Mouse (Mus musculus) intestine, embryonic 15.5 days (tissue): ENCODE data around the gene Ubr4. TPM values are rescaled to one million over a fixed set of nuclear protein-coding genes. Genes with fewer than 3 reads are reported as not detected.
"Not testable (repeated sequence)": the region's sequence is repeated elsewhere in the genome, so short reads cannot be mapped to it uniquely, and the experiment has no call there.

Experiments
- ATAC-seq: fragments of 200-750 bp; cut with Nextera tagmentation; 2 replicates; pipeline ENCODE4 v1.8.0; 2017; ENCODE audit warnings: moderate TSS enrichment, moderate library complexity
- H3K27ac ChIP-seq: fragments of 300-500 bp; sonication (generic); 2 replicates; pipeline ENCODE4 v1.5.1; 2015; ENCODE audit warnings: mild to moderate bottlenecking, inconsistent platforms
- H3K27me3 ChIP-seq: fragments of 300-500 bp; sonication (generic); replicated peaks from 2 replicates; pipeline ENCODE4 v1.6.1; 2015; ENCODE audit warnings: inconsistent platforms
- H3K36me3 ChIP-seq: fragments of 300-500 bp; sonication (generic); 2 replicates; pipeline ENCODE4 v1.6.1; 2015; ENCODE audit warnings: inconsistent platforms
- H3K4me1 ChIP-seq: fragments of 300-500 bp; sonication (generic); replicated peaks from 2 replicates; pipeline ENCODE4 v1.6.1; 2015; ENCODE audit warnings: inconsistent platforms
- H3K4me2 ChIP-seq: fragments of 300-500 bp; sonication (generic); replicated peaks from 2 replicates; pipeline ENCODE4 v1.6.1; 2015; ENCODE audit warnings: mild to moderate bottlenecking, inconsistent platforms
- H3K4me3 ChIP-seq: fragments of 300-500 bp; sonication (generic); replicated peaks from 2 replicates; pipeline ENCODE4 v1.5.1; 2015; ENCODE audit warnings: inconsistent platforms
- H3K9ac ChIP-seq: fragments of 300-500 bp; sonication (generic); 2 replicates; pipeline ENCODE4 v1.6.1; 2015; ENCODE audit warnings: inconsistent platforms
- H3K9me3 ChIP-seq: fragments of 300-500 bp; sonication (generic); 2 replicates; pipeline ENCODE4 v1.6.1; 2016; ENCODE audit warnings: inconsistent platforms
- WGBS: fragments of 180-500 bp; shearing (Covaris S2); methylation state at CpG from one replicate; pipeline ENCODE4 v1.1.7; 2015; 5-methylcytosine and 5-hydroxymethylcytosine counted together
- polyA plus RNA-seq: library from polyadenylated mRNA; unstranded; fragments of >200 nt; fragmentation: Nextera tagmentation; extraction: Ambion mirVana; gene quantifications from 2 replicates; pipeline ENCODE4 v1.2.1, GENCODE M21; 2015

The Ubr4 gene
- polyA plus RNA-seq, 1 experiment from 2014 or later: 52.7 TPM

DNA sequence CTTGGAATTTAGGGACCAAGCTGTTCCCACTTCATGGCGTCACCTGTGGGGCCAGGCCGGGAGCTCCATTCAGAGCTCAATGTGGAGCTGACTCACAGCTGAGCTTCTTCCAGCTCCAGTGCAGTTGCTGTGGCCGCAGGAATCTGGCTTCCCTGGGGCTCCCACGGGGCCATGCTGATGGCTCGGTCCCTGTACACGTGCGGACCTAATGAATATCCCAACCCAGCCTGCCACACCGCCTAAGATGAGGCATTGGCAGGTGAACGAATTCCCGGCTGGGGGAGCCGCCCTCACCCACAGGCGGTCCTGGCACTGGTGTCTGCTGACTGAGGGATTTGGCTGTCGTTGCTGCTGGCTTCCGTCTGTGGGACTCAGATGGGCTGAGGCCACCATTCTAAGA, 148.4 kb downstream of the Ubr4 start:
- ATAC-seq: no peak
- Histone ChIP-seq H3K9me3 (no peaks in the 10 kb centered on the region), H3K36me3 (no peaks in the 10 kb centered on the region), H3K9ac (no peak overlapping the region), H3K4me1 (no peaks in the 10 kb centered on the region), H3K4me3 (no peak overlapping the region), H3K27ac (no peak overlapping the region), H3K27me3 (no peaks in the 10 kb centered on the region), H3K4me2 (no peak overlapping the region)
- WGBS: 77% methylated on average over 14 of the region's 14 CpGs

DNA sequence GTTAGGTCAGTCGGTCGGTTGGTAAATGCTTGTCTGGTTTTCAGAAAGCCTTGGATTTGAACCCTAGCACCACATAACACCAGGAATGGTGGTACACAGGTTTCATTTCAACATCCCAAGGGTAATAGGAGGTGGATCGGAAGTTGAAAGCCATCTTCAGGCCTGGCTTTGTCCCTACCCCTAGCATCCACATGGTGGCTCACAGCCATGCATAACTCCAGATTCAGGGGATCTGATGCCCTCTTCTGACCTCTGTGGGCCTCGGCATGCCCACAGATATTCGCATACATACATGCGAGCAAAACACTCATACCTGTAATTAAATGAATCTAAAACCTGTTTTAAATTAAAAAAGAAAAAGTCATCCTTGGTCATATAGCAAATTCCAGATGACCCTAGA, 149.3 kb downstream of the Ubr4 start:
- Histone ChIP-seq H3K36me3 (no peaks in the 10 kb centered on the region), H3K4me1 (no peaks in the 10 kb centered on the region), H3K27me3 (no peaks in the 10 kb centered on the region), H3K9me3 (no peaks in the 10 kb centered on the region), H3K27ac (no peak overlapping the region), H3K9ac (no peak overlapping the region), H3K4me2 (no peak overlapping the region), H3K4me3 (no peak overlapping the region)
- no peak for ATAC-seq
- WGBS: 84% methylated on average over 6 of the region's 6 CpGs

DNA sequence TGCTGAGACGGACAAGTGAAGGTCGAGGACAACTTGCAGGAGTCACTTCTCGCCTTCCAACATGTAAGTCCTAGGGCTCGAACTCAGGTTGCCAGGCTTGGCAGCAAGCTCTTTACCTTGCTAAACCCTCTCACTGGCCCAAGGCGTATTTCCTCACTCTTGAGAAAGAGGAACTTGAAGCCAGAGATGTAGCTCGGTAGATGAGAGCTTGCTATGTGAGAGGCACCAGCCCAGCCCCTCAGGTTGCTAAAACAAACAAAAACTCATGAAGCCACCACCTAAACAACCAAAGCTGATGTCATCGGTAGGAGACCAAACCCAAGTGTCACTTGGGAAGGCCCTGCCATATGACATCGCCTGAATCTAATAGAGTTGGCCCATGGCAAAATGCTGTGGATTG, 151.5 kb downstream of the Ubr4 start:
- Histone ChIP-seq H3K9me3 (no peaks in the 10 kb centered on the region), H3K4me1 (0 out of 2 replicates have a peak, but pooled peaks cover under 1% of the 10 kb centered on the region), H3K4me2 (no peak overlapping the region), H3K27me3 (no peaks in the 10 kb centered on the region), H3K27ac (no peak overlapping the region), H3K36me3 (no peaks in the 10 kb centered on the region), H3K9ac (no peak overlapping the region), H3K4me3 (no peak overlapping the region)
- ATAC-seq: no peak
- WGBS: 76% methylated on average over 8 of the region's 8 CpGs

DNA sequence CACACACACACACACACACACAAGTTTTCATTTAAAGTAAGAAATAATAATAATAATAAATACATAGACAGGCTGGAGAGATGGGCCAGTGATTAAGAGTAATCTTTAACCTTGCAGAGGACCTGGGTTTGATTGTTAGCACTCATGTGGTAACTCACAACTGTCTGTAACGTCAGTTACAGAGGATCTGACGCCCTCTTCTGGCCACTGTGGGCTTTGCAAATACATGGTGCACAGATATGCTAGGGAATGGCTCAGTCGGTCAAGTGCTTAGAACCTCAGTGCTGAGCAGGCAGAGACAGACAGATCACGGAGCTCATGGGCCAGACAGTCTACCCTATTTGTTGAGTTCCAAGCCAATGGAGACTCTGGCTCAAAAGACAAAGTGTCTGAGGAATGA, 153.3 kb downstream of the Ubr4 start:
- Histone ChIP-seq H3K9ac (no peak overlapping the region), H3K4me3 (no peak overlapping the region), H3K27me3 (no peaks in the 10 kb centered on the region), H3K27ac (no peak overlapping the region), H3K9me3 (no peaks in the 10 kb centered on the region), H3K4me1 (peaks cover 5% of the 10 kb centered on the region; the same call in 1 of the 2 replicates), H3K36me3 (no peaks in the 10 kb centered on the region), H3K4me2 (no peak overlapping the region)
- no peak for ATAC-seq
- WGBS: 75% methylated on average over 4 of the region's 4 CpGs

DNA sequence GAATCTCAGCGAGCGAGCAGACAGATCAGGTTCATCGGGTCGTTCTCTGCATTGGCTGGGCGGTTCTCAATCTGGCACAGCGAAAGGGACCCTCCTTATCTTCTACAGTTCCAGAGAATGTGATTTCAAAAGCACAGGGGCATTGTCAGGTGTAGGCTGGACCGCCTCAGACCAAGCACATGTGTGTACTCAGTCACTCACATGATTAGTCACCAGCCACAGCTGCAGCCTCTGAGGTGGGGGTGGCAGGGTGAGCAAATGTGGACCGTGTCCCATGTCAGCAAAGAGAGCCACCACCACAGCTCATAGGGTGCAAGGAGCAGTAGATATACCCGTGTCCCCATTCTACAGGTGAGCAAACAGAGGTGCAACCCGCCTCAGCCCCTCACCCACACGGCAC, 154.3 kb downstream of the Ubr4 start:
- no peaks in the 10 kb centered on the region for H3K9me3 ChIP-seq
- no peaks in the 10 kb centered on the region for H3K36me3 ChIP-seq
- no peak overlapping the region for H3K9ac ChIP-seq
- WGBS: 84% methylated on average over 11 of the region's 11 CpGs
- ATAC-seq: no peak
- no peak overlapping the region for H3K4me2 ChIP-seq
- H3K27me3 ChIP-seq: no peaks in the 10 kb centered on the region
- no peak overlapping the region for H3K27ac ChIP-seq
- peaks cover 5% of the 10 kb centered on the region; the same call in 1 of the 2 replicates for H3K4me1 ChIP-seq
- H3K4me3 ChIP-seq: no peak overlapping the region

DNA sequence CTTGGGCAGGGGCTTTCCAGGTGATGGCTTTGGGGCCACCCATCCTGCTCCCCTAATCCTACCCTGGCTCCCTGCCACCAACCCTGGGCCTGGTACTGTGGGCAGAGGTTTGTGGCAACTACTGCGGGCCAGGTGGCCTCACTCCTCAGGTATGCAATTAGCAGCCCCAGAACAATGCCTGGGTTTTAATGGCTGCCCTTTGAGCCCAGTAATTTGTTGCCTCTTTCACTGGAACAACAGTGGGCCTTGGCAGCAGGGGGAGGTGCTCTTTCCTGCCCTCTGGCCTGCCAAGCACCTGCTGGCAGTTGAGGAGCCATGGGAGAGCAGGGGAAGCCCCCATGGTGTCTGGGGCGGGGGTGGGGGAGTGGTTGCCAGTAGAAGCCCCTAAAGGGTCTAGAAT, 156.7 kb downstream of the Ubr4 start:
- H3K36me3 ChIP-seq: no peaks in the 10 kb centered on the region
- H3K4me1 ChIP-seq: peaks cover 5% of the 10 kb centered on the region; the same call in 1 of the 2 replicates
- H3K9ac ChIP-seq: no peak overlapping the region
- no peak overlapping the region for H3K4me2 ChIP-seq
- no peaks in the 10 kb centered on the region for H3K27me3 ChIP-seq
- 72% methylated on average over 2 of the region's 2 CpGs for WGBS
- peak; percentile 53 for ATAC-seq
- no peak overlapping the region for H3K4me3 ChIP-seq
- H3K9me3 ChIP-seq: no peaks in the 10 kb centered on the region
- no peak overlapping the region for H3K27ac ChIP-seq

DNA sequence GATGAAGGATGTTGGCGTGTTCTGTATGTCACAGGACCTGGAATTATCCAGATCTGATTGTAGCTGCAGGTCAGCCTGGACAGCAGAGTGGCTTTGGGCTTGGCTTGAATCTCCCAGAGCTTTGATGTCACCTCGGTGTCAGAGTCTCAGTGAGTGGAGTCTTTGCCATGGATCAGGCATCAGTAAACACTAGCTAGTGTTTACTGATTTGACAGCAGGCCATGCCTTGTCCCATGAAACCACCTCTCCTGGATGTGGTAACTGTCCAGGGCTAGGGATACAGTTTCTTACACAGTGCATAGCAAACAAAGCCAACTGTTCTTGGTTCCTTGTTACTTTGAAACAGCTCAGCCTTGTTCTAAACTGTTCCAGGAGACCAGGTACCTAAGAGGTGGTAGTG, 159.1 kb downstream of the Ubr4 start:
- Histone ChIP-seq H3K27ac (no peak overlapping the region), H3K4me1 (peaks cover 5% of the 10 kb centered on the region; the same call in 1 of the 2 replicates), H3K36me3 (no peaks in the 10 kb centered on the region), H3K4me2 (no peak overlapping the region), H3K9ac (no peak overlapping the region), H3K27me3 (no peaks in the 10 kb centered on the region), H3K9me3 (no peaks in the 10 kb centered on the region), H3K4me3 (no peak overlapping the region)
- WGBS: 73% methylated on average over 2 of the region's 2 CpGs
- ATAC-seq: no peak

DNA sequence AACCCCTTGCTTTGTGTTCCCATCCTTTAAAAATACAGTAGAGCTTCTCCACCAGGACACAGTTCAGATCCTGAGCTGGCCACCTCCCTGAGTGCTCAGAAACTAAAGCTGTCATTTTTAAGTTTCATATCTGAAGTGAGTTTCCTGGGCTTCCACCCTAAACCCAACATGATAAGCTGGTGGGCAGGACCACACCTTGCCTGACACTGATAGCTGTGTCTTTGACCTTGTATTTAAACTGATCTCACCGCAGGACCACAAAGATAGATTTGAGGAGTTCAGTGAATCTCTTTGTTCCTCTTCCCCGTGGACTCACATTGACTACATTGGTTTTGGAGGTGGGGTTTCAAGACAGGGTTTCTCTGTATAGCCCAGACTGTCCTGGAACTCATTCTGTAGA, 160.6 kb downstream of the Ubr4 start:
- Histone ChIP-seq H3K4me3 (no peak overlapping the region), H3K4me1 (peaks cover 5% of the 10 kb centered on the region; the same call in 1 of the 2 replicates), H3K36me3 (no peaks in the 10 kb centered on the region), H3K9me3 (no peaks in the 10 kb centered on the region), H3K9ac (no peak overlapping the region), H3K27me3 (no peaks in the 10 kb centered on the region), H3K4me2 (no peak overlapping the region), H3K27ac (no peak overlapping the region)
- ATAC-seq: no peak
- whole genome bisulfite sequencing: 66% methylated on average over 2 of the region's 2 CpGs

DNA sequence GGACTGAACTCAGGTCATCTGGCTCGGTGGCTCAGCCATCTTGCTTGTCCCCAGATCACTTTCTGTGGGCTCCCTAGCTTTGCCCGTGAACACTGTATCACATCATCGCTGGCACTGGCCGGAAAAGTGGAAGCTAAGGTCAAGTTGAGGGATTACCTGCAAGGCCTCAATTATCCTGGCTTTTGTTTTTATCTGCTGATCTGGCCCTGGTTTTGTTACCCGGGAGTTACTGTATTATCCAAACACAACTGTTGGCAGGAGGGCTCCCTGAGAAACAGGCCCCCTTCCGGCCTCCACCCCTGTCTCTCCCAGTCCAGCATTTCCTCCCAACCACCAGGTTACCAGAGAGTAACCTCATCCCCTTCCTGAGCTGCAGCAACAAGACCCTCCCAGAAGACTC, 166.8 kb downstream of the Ubr4 start:
- no peak overlapping the region for H3K4me3 ChIP-seq
- ATAC-seq: no peak
- WGBS: 54% methylated on average over 6 of the region's 6 CpGs
- no peaks in the 10 kb centered on the region for H3K27me3 ChIP-seq
- H3K4me1 ChIP-seq: no peaks in the 10 kb centered on the region
- no peaks in the 10 kb centered on the region for H3K9me3 ChIP-seq
- no peak overlapping the region for H3K4me2 ChIP-seq
- no peaks in the 10 kb centered on the region for H3K36me3 ChIP-seq
- H3K27ac ChIP-seq: no peak overlapping the region
- no peak overlapping the region for H3K9ac ChIP-seq

DNA sequence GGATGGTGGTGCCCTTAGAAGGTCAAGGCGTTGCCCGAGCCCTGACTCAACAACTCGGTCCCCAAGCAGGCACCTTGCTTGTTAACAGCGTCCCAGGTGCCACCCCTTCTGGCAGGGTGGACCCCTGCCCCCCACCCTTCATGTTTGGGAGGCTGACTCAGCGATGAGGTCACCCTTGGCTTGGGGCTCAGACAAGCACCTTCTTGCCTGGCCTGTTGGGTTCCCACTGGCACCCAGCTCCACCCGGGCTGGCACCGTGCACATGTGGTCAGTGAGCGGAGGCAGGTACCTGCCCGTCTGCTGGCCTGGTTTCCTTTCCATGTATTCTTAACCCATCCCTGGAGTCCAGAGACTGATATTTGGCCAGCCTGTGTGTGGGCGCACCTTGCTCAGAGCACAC, 169.5 kb downstream of the Ubr4 start:
- no peaks in the 10 kb centered on the region for H3K4me1 ChIP-seq
- H3K9ac ChIP-seq: no peak overlapping the region
- 86% methylated on average over 10 of the region's 10 CpGs for WGBS
- no peaks in the 10 kb centered on the region for H3K27me3 ChIP-seq
- H3K9me3 ChIP-seq: no peaks in the 10 kb centered on the region
- no peak overlapping the region for H3K4me2 ChIP-seq
- H3K4me3 ChIP-seq: no peak overlapping the region
- H3K27ac ChIP-seq: no peak overlapping the region
- no peak for ATAC-seq
- H3K36me3 ChIP-seq: no peaks in the 10 kb centered on the region

DNA sequence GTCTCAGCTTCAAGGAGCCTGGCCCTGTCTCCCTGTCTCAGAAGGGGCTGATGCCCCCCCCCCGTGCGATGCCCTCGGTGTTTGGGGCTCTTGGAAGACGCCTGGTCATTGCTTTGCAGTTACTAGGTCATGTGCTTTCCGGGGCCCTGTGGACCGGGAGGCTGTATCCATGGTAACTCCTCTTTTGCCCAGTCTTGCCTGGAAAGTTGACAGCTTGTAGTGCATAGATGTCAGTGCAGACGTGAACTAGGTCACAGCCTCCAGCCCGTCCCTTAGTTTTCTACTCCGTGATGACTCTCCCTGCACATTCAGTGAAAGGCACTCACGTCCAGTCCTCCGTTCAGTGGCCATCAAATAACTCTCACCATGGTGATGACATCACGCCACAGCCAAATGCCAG, 174.1 kb downstream of the Ubr4 start:
- Histone ChIP-seq H3K4me2 (no peak overlapping the region), H3K4me1 (no peaks in the 10 kb centered on the region), H3K27ac (no peak overlapping the region), H3K9me3 (no peaks in the 10 kb centered on the region), H3K36me3 (no peaks in the 10 kb centered on the region), H3K9ac (no peak overlapping the region), H3K4me3 (no peak overlapping the region), H3K27me3 (no peaks in the 10 kb centered on the region)
- no peak for ATAC-seq
- 73% methylated on average over 12 of the region's 12 CpGs for WGBS

DNA sequence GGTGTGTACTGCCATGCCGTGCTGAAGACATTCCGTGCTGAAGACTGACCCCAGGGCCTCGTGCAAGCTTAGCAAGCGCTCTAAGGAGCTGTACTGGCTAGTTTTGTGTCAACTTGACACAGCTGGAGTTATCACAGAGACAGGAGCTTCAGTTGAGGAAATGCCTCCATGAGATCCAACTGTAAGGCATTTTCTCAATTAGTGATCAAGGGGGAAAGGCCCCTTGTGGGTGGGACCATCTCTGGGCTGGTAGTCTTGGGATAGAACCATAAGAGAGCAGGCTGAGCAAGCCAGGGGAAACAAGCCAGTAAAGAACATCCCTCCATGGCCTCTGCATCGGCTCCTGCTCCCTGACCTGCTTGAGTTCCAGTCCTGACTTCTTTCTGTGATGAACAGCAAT, 177.8 kb downstream of the Ubr4 start, which contains the start of gene Iffo2:
Gene Iffo2, plus strand, starts transcription at position 301 of the 400 bp plus-strand sequence.
- not testable (repeated sequence) for H3K4me2 ChIP-seq, ATAC-seq
- 84% methylated on average over 5 of the region's 5 CpGs for WGBS

DNA sequence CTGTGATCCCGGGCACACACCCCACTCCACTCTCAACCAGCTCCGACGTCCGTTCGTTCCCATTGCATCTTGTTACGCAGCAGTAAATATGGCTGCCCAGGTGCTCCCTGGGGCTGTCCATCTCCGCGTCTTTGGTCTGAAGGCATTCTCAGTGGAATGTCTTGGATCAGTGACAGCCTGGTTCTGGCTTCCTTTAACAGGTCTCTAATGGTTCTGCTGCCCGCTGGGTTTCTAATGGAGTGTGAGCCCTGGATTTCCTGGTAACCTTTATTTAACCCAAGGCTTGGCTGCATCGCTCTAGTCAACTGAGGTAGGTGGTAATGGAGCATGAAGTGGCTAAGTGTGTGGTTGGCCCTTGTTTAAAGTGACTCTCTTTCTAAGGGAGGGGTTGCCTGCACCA, 179.7 kb downstream of the Ubr4 start:
- Histone ChIP-seq H3K4me1 (peaks cover 8% of the 10 kb centered on the region), H3K9ac (no peak overlapping the region), H3K9me3 (no peaks in the 10 kb centered on the region), H3K27ac (no peak overlapping the region), H3K36me3 (no peaks in the 10 kb centered on the region), H3K4me3 (no peak overlapping the region), H3K4me2 (no peak overlapping the region), H3K27me3 (no peaks in the 10 kb centered on the region)
- ATAC-seq: no peak
- WGBS: 88% methylated on average over 10 of the region's 10 CpGs

More for the DNA sequence above, 177.8 kb downstream of the Ubr4 start, which contains the start of gene Iffo2:
- H3K36me3 ChIP-seq, H3K27me3 ChIP-seq, H3K27ac ChIP-seq, H3K9me3 ChIP-seq, H3K4me1 ChIP-seq, H3K9ac ChIP-seq, H3K4me3 ChIP-seq: not testable (repeated sequence)
